Mouse (Mus musculus): ENCODE results near the gene Arsg.
"Not testable (repeated sequence)": the region's sequence is repeated elsewhere in the genome, so short reads cannot be mapped to it uniquely, and the experiment has no call there.

The Arsg gene

GRCm38 (mm10) chr11:109491844-109492243 is 18.7 kb downstream of the Arsg start:
- in situ Hi-C loops (cut with MboI; ENCODE audit: unreplicated experiment in 2 of 2), result no loop called here

GRCm38 (mm10) chr11:109492847-109493464 is 19.8 kb downstream of the Arsg start:
- in situ Hi-C loops (cut with MboI; ENCODE audit: unreplicated experiment in 2 of 2), result not testable (repeated sequence)

DNA sequence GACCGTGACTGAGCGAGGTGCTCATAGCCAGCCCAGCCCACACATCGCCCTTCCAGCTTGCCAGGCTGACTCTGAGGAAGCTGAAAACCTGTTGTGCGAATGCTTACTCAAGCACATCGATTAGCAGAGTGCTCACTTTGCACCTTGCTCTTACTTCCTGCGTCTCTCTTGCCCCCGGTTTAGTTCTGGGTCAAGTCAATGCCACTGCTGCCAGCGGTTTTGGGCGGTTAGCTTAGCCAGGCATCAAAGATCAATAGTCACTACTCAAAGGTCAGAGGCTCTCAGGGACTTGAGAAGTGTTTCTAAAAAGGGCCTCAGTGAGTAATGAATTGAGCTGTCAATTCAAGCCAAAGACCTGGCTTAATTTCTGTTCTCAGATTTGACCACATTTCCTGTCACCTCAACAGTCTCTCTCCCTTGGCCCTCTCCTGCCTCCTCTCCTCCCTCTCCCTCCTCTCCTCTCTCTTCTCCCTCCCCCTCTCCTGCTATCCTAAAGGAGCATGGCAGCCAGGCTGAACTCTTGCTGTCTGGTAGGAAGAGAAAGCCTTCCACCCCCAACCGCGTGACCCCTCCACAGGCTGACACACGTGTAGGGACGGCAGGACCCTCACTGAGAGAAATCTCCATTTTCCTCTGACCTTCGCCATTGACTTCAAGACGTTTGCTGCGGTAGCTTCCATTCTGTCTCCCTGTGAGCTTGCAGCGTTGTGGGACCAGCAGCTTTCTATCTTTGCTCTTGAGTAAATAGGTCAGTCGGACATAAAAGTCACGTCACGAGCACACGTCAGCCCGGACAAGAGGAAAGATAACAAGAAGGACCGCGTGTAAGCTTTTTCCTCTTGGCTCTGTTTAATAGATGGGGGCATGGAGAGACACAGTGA is 22.0 kb downstream of the Arsg start:
- in situ Hi-C loops (cut with MboI; ENCODE audit: unreplicated experiment in 2 of 2), result no loop called here

- in situ Hi-C loops (cut with MboI; ENCODE audit: unreplicated experiment in 2 of 2), result no loop called here
Measured at GRCm38 (mm10) chr11:109495771-109496474, 22.7 kb downstream of the Arsg start.

DNA sequence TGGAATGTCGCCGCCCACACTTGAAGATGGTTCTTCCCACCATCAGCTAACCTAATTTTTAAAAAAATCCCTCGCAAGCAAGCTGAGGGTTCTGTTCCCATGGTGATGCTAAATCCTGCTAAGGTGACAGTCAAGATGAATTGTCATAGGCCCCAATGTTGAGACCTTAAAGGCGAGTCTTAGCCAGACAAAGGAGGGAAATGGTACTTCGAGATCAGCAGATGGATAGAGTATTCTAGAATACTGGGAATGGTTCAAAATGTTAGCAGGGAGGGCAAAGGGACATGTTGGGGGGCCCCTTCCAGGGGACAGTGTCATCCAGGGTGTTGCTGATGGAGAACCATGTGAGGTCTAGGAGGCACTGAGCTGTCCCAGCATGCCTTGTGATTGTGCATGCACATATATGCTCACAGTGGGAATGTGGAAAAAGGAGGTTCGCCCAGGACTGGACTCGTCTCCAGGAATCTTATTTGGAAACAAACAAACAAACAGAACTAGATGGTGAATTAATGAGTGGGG is 23.4 kb downstream of the Arsg start:
- in situ Hi-C loops (cut with MboI; ENCODE audit: unreplicated experiment in 2 of 2), result no loop called here

DNA sequence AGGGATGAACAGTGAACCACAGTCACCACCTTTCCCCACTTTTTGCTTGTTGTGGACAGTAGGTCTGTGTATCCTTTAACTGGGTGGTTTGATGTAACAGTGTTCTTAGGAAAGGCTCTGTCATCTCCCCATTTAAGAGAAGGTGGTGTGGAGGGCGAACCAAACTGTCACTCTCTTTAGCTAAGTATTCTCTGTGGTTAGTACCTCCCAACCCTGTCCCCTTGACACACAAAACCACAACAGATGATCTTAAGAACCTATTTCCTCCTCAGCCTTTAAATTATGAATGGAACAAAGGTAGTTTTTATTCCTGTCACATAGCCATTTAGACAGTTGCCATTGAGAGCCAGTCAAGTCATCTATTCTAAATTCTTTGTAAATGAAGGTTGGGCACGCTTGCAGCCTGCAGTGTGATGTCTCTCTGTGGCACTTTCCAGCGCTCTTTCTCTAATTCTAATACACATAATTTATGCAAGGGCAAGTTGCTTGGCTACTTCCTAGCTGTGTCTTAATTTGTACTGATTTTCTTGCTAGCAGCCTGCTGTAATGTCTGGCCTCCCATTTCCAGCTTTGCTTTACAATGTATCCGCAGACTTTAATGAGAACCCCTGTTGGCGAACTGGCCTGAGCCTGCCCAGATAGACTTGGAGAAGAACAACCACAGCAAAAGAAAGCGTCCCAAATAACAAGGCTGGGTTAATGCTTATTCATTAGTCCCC is 24.0 kb downstream of the Arsg start:
- in situ Hi-C loops (cut with MboI; ENCODE audit: unreplicated experiment in 2 of 2), result no loop called here

GRCm38 (mm10) chr11:109497990-109498389 is 24.8 kb downstream of the Arsg start:
- in situ Hi-C loops (cut with MboI; ENCODE audit: unreplicated experiment in 2 of 2), result no loop called here

DNA sequence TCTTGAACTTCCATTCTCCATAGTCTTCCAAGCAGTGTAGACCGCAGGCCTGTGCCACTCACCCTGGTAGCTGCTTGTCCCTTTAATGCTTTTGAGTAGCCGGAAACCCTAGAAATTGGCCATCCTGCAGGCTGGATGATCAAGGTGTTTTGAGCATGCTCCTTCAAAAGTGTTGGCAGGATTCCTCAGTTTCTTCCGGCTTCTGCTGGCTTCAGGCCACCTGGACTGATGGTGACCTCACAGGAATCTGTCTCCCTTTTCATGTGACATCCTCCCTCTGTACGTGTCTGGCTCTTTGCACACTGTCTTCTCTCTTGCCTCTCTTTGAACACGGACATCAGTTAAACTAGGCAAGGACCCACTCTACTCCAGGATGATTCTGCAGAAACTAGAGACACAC is 27.0 kb downstream of the Arsg start:
- in situ Hi-C loops (cut with MboI; ENCODE audit: unreplicated experiment in 2 of 2), result no loop called here

- in situ Hi-C loops (cut with MboI; ENCODE audit: unreplicated experiment in 2 of 2), result no loop called here
Measured at GRCm38 (mm10) chr11:109504977-109505376, 31.8 kb downstream of the Arsg start.

GRCm38 (mm10) chr11:109505823-109506222 is 32.6 kb downstream of the Arsg start:
- in situ Hi-C loops (cut with MboI; ENCODE audit: unreplicated experiment in 2 of 2), result no loop called here

DNA sequence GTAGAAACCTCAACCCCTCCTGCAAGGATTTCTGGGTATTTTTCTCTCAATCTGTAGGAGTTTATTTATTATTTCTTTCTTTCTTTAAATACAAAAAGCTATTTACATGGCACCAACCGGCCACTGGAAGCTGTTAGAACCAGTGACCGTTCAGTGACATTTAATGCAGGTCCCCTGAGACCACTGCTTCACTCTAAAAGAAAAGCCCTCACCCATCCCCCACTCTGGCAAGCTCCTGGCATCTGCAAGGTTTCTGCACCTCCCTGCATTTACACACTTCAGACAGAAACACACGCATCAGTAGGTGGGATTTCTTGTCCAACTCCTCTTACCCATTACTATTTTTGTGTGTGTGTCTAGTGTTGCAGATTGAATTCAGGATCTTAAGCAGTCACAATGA is 33.9 kb downstream of the Arsg start:
- in situ Hi-C loops (cut with MboI; ENCODE audit: unreplicated experiment in 2 of 2), result no loop called here

- in situ Hi-C loops (cut with MboI; ENCODE audit: unreplicated experiment in 2 of 2), result no loop called here
Measured at GRCm38 (mm10) chr11:109512995-109513675, 40.0 kb downstream of the Arsg start.

GRCm38 (mm10) chr11:109514064-109514612 is 41.0 kb downstream of the Arsg start:
- in situ Hi-C loops (cut with MboI; ENCODE audit: unreplicated experiment in 2 of 2), result no loop called here

DNA sequence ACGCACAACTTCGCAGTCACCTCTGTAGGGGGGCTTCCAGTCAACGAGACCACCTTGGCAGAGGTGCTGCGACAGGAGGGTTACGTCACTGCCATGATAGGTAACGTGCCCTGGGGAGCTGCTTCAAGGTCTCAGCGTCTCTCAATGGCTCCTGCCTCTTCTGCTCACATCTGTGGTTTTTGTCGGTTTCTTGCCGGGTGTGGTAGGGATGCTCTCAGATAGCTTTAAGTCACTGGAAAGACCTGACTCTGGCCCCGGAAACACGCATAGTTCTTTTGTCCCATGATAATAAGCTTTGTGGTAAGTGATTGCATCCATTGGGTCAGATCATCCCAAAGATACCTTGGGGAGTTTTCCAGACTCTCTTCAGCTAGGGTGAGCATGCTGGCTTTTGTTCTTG is 44.2 kb downstream of the Arsg start:
- in situ Hi-C loops (cut with MboI; ENCODE audit: unreplicated experiment in 2 of 2), result no loop called here

DNA sequence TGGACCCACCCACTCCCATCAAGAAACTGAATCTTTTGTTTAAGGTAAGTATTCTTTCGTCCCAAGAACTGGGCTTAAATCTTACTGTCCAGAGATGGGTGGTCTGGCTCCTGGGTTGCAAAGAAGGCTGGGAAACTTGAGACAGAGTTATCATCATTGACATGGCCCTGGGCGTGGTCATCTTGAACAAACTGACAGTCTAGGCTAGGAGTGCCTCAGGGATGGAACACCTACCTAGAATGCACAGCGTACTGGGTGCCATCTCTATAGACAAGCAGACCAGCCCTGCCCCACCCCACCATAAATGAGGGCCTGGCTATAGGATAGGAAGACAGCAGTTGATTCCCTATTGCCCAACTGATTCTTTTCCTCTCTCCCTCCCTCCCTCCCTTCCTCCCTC is 44.6 kb downstream of the Arsg start:
- in situ Hi-C loops (cut with MboI; ENCODE audit: unreplicated experiment in 2 of 2), result no loop called here

- in situ Hi-C loops (cut with MboI; ENCODE audit: unreplicated experiment in 2 of 2), result no loop called here
Measured at GRCm38 (mm10) chr11:109520958-109521357, 47.8 kb downstream of the Arsg start.

DNA sequence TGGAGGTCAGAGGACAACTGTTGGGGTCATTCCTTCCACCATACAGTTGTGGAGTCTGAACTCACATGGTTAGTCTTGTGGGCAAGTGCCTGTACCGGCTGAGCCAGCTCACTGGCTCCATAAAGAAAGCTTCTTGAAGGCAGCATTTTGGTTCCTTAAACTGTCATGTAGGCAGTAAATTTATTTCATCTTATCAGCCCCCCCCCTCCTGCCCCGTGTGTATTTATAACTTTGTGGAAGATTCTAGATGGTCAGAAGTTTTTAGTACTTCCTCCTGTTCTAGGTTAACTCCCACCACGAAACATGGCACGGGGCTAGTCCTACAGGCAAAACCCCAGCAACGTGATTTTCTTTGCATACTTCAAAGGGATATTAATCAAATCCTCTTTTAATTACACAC is 51.7 kb downstream of the Arsg start:
- in situ Hi-C loops (cut with MboI; ENCODE audit: unreplicated experiment in 2 of 2), result no loop called here

DNA sequence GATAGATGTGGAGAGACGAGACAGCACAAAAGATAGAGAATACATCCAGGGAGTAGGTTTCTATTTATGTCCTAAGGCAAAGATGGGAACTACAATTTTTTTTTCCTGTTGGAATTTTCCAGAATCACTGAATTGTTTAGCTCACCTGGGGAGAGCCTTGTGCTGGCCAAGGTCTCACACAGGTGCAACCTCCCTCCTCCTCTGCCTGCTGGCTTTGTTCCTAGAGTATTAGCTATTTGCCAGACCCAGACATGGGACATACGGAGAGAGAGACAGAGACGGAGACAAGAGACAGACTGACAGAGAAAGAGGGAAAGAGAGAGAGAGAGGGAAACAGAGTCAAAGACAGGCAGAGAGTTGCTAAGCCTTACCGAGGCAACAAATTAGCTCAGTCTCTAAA is 52.4 kb downstream of the Arsg start:
- in situ Hi-C loops (cut with MboI; ENCODE audit: unreplicated experiment in 2 of 2), result no loop called here

GRCm38 (mm10) chr11:109530030-109530429 is 56.9 kb downstream of the Arsg start:
- in situ Hi-C loops (cut with MboI; ENCODE audit: unreplicated experiment in 2 of 2), result no loop called here

- in situ Hi-C loops (cut with MboI; ENCODE audit: unreplicated experiment in 2 of 2), result no loop called here
Measured at GRCm38 (mm10) chr11:109535966-109536365, 62.8 kb downstream of the Arsg start.
